Mouse (Mus musculus) regulatory T cell (primary cell): ENCODE data around the gene Esyt1.

Experiments used
- in situ Hi-C: fragments of 300-600 bp; cut with MboI, MseI; formaldehyde crosslinking; loops from one replicate; pipeline ENCODE4 v1.15.1; 2025; ENCODE audit warnings: high pct_unique_total_duplicates

The Esyt1 gene

GRCm38 (mm10) chr10:128490232-128490631 lies 35.4 kb downstream of the Esyt1 start:
- in situ Hi-C loops = loop anchor here (10.0 kb wide), 1 partner anchor 815 kb away; no protein-coding TSS in a partner anchor

GRCm38 (mm10) chr10:128489785-128490184 lies 35.9 kb downstream of the Esyt1 start:
- in situ Hi-C loops = loop anchor here (10.0 kb wide), 1 partner anchor 815 kb away; no protein-coding TSS in a partner anchor

- in situ Hi-C loops = no loop called here
Observed at GRCm38 (mm10) chr10:128489380-128489779, 36.3 kb downstream of the Esyt1 start.

- in situ Hi-C loops = no loop called here
Observed at GRCm38 (mm10) chr10:128488776-128489175, 36.9 kb downstream of the Esyt1 start.

- in situ Hi-C loops = no loop called here
Observed at GRCm38 (mm10) chr10:128487861-128488712, 37.6 kb downstream of the Esyt1 start.

GRCm38 (mm10) chr10:128486370-128486769 lies 39.3 kb downstream of the Esyt1 start:
- in situ Hi-C loops = no loop called here

- in situ Hi-C loops = no loop called here
Observed at GRCm38 (mm10) chr10:128474366-128474765, 51.3 kb downstream of the Esyt1 start.

- in situ Hi-C loops = no loop called here
Observed at GRCm38 (mm10) chr10:128460270-128460630, 65.4 kb downstream of the Esyt1 start.
